Mouse (Mus musculus) CD4-positive, CD25-positive, alpha-beta regulatory T cell, adult 4 months (primary cell): ENCODE data around the gene Cyp1a2. TPM values are rescaled to one million over a fixed set of nuclear protein-coding genes. Genes with fewer than 3 reads are reported as not detected.
"Not testable (repeated sequence)": the region's sequence is repeated elsewhere in the genome, so short reads cannot be mapped to it uniquely, and the experiment has no call there.

ENCODE experiments used
- ATAC-seq: one replicate; pipeline ENCODE4 v1.8.0; 2017
- polyA plus RNA-seq, 2 experiments: library from polyadenylated mRNA; unstranded; fragments of 100-300 nt; shearing (Covaris generic); gene quantifications; one replicate each; pipeline ENCODE4 v1.2.1; 2017

Cyp1a2 gene
- not detected for polyA plus RNA-seq

GRCm38 (mm10) chr9:57683520-57683919, at the start of gene Cyp1a2:
TSS of gene Cyp1a2 (minus strand) at chr9:57683703.
- ATAC-seq, result no peak

GRCm38 (mm10) chr9:57728312-57728711, 44.8 kb upstream of the Cyp1a2 start:
- no peak for ATAC-seq

DNA sequence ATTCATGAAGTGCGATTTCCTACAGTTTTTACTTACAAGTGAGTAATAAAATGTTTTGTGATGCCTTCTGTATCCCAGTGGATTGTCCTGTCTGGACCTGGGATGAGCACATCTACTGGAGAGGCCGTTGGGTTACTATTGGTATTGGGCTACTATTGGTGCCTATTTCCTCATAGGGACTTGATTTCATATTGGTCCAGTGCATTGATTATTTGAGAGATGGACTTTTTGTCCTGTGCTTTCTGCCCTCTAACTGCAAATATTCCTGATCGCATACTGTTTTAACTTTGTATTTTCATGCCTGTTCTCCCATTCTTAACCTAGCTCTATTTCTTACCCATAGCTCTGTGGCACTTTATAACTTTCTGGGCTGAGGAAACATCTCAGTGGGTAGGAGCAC, 41.2 kb upstream of the Cyp1a2 start:
- ATAC-seq, result no peak

DNA sequence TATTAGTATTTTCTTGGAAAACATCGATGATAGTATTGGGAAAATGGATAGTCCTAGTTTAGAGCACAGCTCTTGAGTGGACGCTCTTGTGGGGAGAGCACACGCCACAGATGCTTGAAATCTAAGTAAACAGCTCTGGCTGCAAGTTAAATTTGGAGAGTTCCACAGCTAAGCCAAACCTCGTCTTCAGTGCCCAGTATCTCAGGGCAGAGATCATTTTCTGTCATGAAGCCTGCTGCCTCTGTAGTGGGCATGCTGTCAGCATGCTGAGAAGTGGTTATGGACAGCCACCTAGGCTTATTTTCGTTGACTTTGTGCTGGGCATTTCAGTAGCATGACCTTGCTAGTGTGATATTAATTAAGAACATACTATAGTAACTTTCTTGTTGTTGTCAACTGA, 40.3 kb upstream of the Cyp1a2 start:
- no peak for ATAC-seq

- no peak for ATAC-seq
Observed at GRCm38 (mm10) chr9:57723315-57723715, 39.8 kb upstream of the Cyp1a2 start.

DNA sequence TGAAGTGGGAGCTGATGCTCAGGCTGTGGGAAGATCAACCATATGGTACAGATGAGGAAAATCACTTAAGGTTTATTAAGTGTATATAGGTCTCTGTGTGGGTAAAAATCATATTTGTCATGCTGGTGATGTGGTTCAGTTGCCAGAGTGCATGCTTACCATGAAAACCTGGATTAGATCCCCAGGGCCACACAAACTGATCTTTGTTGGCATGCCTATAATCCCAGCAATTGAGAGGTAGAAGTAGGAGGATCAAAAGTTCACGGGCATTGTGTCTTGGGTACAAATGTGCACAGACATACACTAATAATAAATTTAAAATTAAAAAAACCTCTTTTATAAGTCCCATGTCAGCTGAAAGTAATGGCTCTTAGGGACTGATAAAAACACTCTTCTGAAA, 38.9 kb upstream of the Cyp1a2 start:
- ATAC-seq, result no peak

GRCm38 (mm10) chr9:57720736-57721135, 37.2 kb upstream of the Cyp1a2 start:
- no peak for ATAC-seq

DNA sequence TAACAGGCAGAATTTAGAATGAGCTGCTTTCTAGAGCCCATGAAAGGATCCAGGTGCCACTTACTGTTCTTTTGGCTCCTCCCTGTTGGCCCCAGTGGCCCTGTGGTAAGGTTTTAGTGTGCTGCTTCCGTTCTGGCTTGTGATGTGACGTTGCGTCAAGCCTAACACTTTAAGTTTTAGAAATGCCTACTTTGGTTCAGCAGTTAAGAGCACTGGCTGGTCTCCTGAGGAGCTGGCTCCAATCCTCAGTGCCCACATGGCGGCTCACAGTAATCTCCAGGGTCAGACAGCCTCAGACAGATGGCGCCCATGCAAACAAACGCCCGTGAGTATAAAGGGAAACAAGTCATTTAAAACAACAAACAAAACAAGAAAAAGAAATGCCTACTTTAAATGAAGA, 34.9 kb upstream of the Cyp1a2 start:
- ATAC-seq, result no peak

DNA sequence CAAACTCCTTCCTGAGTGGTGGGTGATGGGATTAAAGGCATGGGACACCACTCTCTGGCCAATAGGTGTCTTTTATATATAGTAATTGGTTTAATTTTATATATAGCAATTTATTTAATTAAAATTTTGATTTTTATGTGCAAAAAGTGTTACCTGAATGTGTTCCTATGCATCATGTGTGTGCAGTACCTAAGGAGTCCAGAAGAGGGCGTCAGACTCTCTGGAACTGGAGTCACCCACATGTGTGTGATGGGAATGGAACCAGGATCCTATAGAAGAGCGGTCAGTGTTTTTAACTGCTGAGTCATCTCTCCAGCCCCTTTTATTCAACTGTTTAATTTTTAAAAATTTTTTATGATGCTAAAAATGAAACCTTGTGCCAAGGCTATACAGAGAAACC, 28.7 kb upstream of the Cyp1a2 start:
- no peak for ATAC-seq

GRCm38 (mm10) chr9:57710214-57710613, 26.7 kb upstream of the Cyp1a2 start:
- not testable (repeated sequence) for ATAC-seq

DNA sequence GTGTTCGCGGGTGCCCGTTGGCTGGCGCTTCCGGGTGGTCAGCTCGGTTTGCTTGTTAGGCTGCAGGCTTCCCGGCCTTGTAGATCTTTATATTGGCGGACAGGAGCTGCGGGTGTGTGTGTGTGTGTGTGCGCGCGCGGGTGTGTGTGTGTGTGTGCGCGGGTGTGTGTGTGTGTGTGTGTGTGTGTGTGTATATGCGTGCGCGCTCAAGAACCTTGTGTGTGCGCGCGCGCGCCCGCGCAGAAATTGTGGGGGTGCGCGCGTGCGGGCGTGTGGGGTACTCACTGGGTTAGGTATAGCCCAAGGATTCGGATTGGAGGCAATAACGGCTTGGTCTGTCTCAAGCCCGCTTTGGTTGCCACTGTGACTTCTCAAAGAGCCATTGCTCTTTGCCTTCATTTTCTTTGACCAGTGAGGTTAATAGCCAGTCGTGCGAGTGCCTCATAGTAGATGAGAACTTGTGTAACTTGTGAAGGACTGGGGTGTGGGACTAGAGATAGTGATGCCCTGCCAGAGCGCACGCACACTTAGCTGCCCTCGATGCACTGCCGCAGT, 25.3 kb upstream of the Cyp1a2 start:
- no peak for ATAC-seq

- peak; percentile 95 for ATAC-seq
Observed at GRCm38 (mm10) chr9:57708068-57708719, 24.7 kb upstream of the Cyp1a2 start, which contains the start of gene Edc3. TSS of gene Edc3 (plus strand) at chr9:57708540.

- ATAC-seq, result no peak
Observed at GRCm38 (mm10) chr9:57706496-57706895, 23.0 kb upstream of the Cyp1a2 start.

DNA sequence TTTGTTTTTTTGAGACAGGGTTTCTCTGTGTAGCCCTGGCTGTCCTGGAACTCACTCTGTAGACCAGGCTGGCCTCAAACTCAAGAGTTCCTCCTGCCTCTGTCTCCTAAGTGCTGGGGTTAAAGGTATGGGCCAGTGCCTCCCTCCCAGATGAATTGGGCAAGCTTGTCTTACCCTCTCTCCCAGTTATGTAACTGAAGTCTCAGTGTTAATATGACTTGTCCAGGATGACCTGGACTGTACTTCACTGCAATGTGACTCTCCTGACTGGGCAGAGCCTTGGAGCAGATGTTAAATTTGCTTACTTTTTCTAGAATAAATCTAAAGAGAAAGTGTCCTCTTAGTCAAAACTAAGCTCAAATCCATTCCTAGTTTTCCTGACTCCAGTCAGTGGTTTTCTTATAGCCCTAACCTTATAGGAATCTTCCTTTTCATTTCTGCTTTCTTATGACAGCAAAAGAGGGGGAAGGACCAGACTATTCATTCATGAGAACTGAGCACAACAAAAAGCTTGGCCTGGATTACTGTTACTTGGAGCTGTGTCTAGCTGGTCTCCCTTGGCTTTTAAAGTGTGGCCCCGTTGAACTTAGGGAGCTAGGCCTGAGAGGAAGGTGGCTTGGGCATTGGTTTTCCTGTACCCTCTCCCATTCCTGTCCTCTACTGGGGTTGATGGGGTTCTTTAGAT, 15.1 kb upstream of the Cyp1a2 start:
- no peak for ATAC-seq

DNA sequence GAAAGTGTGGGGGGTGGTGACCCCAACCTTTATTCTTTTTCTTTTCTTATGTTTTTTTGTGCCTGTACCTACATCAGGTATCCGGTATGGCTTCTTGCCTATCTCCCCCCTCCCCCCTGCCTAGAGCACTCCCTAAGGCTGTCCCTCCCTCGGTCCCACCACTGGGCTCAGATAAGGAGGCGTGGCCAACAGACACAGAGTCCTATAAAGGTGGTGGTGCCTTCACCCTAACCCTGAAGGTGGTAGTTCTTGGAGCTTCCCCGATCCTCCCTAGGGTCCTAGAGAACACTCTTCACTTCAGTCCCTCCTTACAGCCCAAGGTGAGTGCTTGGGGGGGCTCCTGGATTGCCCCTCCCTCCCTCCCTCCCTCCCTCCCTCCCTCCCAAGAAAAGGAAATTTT, 13.9 kb upstream of the Cyp1a2 start:
- ATAC-seq, result no peak

DNA sequence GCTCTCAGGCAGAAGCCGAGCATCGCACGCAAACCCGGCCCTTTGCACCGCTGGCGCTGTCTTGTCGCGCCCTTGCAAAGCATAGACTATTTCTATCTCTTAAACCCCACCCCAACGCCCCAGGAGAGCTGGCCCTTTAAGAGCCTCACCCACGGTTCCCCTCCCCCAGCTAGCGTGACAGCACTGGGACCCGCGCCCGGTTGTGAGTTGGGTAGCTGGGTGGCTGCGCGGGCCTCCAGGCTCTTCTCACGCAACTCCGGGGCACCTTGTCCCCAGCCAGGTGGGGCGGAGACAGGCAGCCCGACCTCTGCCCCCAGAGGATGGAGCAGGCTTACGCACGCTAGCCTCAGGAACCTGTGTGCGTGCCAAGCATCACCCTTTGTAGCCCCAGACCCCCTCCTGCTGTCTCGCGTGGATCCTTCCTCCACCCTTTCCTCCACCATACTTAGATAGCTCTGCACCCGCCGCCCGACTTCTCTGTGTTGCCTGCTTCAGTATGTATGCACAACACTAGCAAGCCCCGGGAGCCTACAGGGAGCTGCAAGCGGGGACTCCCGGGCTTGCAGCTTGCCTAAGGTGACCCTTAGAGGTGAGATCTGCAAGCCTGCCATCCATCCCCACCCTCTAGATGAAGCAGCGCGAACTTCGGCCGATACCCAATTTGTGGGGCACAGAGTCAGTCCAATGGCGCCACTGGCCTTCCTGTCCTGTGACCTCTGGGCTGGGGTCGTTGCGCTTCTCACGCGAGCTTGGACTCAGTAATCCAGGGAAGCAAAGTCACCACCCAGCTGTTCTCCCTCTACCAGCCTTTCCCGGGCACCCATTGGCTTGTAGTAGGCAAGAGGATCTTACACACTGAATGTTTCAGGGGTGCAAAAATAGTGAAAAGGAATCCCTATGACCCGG, 13.1 kb upstream of the Cyp1a2 start:
- ATAC-seq, result no peak

DNA sequence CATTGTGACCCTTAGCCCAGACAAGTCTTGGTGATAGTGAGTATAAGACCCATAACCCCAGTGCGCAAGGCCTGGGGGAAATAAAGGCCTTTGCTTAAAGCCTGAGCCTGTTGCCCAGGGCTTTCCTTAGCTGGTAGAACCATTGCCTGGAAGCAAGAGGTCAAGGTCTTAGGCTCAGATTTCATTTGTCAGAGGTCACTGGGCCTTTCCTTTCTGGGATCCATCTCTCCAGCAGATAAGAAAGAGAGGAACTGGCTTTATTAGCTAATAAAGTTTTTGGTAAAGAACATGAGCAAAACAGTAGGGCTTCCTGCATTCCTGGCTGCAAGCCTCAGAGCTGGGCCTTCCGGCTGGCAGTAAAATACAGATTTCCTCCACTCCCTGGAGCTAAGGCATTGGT, 10.6 kb upstream of the Cyp1a2 start:
- ATAC-seq, result no peak

- ATAC-seq, result no peak
Observed at GRCm38 (mm10) chr9:57688606-57689005, 5.1 kb upstream of the Cyp1a2 start.

DNA sequence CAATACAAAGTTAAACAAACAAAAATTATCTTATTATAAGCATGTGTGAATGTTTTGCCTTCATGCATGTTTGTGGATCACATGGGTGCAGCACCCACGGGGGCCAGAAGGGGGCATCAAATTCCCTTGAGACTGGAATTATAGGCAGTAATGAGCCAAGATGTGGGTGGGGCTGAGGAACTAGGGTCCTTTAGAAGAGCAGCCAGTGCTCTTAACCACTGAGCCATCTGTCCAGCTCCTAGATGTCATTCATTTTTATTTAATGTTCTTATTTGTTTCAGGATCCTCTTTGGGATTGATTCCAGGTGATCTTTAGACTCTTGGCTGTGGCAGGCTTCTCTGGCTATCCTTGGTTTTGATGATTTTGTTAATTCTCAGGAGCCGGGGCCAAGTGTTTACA, 4.7 kb upstream of the Cyp1a2 start:
- no peak for ATAC-seq

DNA sequence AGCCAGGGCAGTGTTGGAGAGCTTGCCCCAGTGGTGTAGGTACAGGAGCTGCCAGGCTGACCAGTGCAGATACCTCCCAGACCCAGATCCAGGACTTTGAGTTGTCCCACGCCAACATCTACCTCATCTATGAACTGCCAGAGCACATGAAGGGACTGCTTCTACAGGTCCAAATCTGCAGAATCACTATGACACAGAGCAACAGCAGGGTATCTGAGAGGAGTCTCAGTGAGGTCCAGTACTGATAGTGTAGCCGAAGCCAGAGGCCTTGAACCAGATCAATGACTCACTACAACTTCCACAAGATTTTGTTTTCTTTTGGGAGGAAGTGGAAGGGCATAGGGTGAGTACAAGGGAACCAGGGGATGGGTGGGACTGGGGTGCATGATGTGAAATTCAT, 4.2 kb upstream of the Cyp1a2 start, which contains the start of gene Cyp1a1:
Gene Cyp1a1 (plus strand): TSS at position 178 of the 400 bp plus-strand sequence.
- ATAC-seq, result no peak

DNA sequence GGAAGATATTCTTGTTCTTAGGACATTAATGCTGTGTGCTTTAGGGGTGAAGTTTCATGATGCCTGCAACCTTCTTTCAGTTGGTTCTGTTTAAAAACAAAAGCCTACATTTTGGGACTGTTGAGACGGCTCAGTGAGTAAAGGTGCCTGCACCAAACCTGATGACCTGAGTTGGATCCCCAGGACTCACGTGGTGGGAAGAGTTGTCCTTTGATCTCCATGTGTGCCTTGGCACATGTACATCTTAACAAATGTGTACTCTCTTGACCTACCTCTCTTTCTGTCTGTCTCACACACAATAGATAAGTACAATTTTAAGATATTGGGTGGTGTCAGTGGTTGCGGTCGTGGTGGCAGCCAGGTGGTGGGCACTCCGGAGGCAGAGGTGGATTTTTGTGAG, 2.5 kb upstream of the Cyp1a2 start:
- ATAC-seq, result no peak

DNA sequence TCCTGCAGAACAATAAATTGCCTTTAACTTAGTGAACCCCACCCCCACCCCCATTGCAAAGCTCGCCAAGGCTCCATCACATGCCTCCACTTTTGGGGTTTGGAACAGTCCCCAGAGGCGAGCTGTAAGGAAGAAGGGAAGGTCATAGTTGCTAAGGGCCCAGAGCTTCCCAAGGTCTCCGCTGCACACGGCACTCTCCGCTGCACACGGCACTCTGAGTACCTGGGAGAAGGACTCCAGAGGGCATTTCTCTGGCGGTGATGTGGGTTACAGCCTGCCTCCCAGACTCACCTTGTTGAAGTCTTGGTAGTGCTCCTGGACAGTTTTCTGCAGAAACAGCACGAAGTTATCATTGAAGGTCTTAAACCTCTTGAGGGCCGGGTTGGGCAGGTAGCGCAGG, 2.1 kb downstream of the Cyp1a2 start:
- no peak for ATAC-seq

GRCm38 (mm10) chr9:57671500-57671899, 12.0 kb downstream of the Cyp1a2 start:
- ATAC-seq, result no peak
